Mouse (Mus musculus) liver, postnatal 0 days (tissue): Measurements from ENCODE around the gene Ccr3.

Experiments
- CTCF ChIP-seq: sonication (generic); IDR thresholded peaks from 2 replicates; pipeline ENCODE4 v1.5.1; 2016; ENCODE audit warnings: antibody characterized with exemption, low read depth
- EP300 ChIP-seq: IDR thresholded peaks from 2 replicates; pipeline ENCODE4 v1.6.1; 2016; ENCODE audit warnings: antibody characterized with exemption, low read depth, mild to moderate bottlenecking

DNA sequence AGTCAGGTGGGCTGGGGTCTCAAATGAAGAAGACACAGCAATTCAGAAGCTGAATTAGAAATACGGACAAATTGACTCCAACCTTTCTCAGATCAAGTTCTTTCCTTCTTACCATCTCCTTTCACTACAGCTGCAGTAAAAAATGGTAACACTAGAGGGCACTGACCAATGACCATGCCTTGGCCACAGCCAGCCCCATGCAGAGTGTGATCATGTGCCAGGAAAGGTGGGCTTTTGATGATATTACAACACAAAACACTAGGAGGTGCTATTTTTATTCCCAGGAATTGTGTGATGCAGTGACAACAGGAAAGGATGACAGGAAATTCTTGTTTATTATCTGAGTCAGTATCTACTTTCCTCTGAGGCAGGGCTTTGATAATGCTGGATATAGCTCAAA is 11.6 kb downstream of the Ccr3 start:
- peak; percentile 81 for TF ChIP-seq CTCF
- TF ChIP-seq EP300 = no peak
